Mouse (Mus musculus) limb, embryonic 14.5 days (tissue): ENCODE results near the gene Pfn1. TPM values are rescaled to one million over a fixed set of nuclear protein-coding genes. Genes with fewer than 3 reads are reported as not detected.

Experiments
- ATAC-seq: fragments of 200-750 bp; cut with Nextera tagmentation; 2 replicates; pipeline ENCODE4 v1.8.0; 2017; ENCODE audit warnings: low read depth, moderate number of reproducible peaks, moderate TSS enrichment; ENCODE audit not compliant: low FRiP score
- DNase-seq: peaks from one replicate; pipeline ENCODE4 v3.0.0-alpha.2; 2015; ENCODE audit warnings: low spot score
- H3K27ac ChIP-seq: fragments of 300-500 bp; sonication (generic); replicated peaks from 2 replicates; pipeline ENCODE4 v1.5.1; 2014; ENCODE audit warnings: low read depth, mild to moderate bottlenecking, low read length, moderate library complexity, mixed read lengths
- H3K27me3 ChIP-seq: fragments of 300-500 bp; sonication (generic); 2 replicates; pipeline ENCODE4 v1.6.1; 2014; ENCODE audit warnings: low read length, mixed read lengths; ENCODE audit not compliant: control insufficient read depth, insufficient read depth
- H3K36me3 ChIP-seq: fragments of 300-500 bp; sonication (generic); 2 replicates; pipeline ENCODE4 v1.6.1; 2014; ENCODE audit warnings: mild to moderate bottlenecking, low read length, moderate library complexity, mixed read lengths; ENCODE audit not compliant: control insufficient read depth, insufficient read depth
- H3K4me1 ChIP-seq: fragments of 300-500 bp; sonication (generic); 2 replicates; pipeline ENCODE4 v1.6.1; 2014; ENCODE audit warnings: antibody characterized with exemption, low read length, mixed read lengths; ENCODE audit not compliant: control insufficient read depth, insufficient read depth
- H3K4me2 ChIP-seq: fragments of 300-500 bp; sonication (generic); replicated peaks from 2 replicates; pipeline ENCODE4 v1.6.1; 2014; ENCODE audit warnings: low read depth, mild to moderate bottlenecking, low read length, moderate library complexity; ENCODE audit not compliant: severe bottlenecking
- H3K4me3 ChIP-seq: fragments of 300-500 bp; sonication (generic); replicated peaks from 2 replicates; pipeline ENCODE4 v1.5.1; 2014; ENCODE audit warnings: low read length
- H3K9ac ChIP-seq: fragments of 300-500 bp; sonication (generic); 2 replicates; pipeline ENCODE4 v1.6.1; 2014; ENCODE audit warnings: mild to moderate bottlenecking, low read depth, low read length, moderate library complexity; ENCODE audit not compliant: severe bottlenecking
- H3K9me3 ChIP-seq: fragments of 300-500 bp; sonication (generic); 2 replicates; pipeline ENCODE4 v1.6.1; 2016; ENCODE audit warnings: low read length; ENCODE audit not compliant: control insufficient read depth
- POLR2A ChIP-seq: fragments of 200-500 bp; IDR thresholded peaks from 2 replicates; pipeline ENCODE4 v1.8.0; 2012; ENCODE audit warnings: inconsistent platforms, mild to moderate bottlenecking, moderate library complexity, borderline replicate concordance; ENCODE audit not compliant: insufficient read depth, insufficient read length; ENCODE audit errors: extremely low read depth
- WGBS: fragments of 180-500 bp; shearing (Covaris S2); extraction: QIAGEN DNeasy Blood & Tissue Kit; methylation state at CpG from one replicate; pipeline ENCODE4 v1.1.7; 2014; 5-methylcytosine and 5-hydroxymethylcytosine counted together
- polyA plus RNA-seq, 2 experiments: library from polyadenylated mRNA; depleted of rRNA in 1 of 2; stranded (reverse) in 1 of 2; unstranded in 1 of 2; fragments of >200 nt; fragmentation: Nextera tagmentation in 1 of 2; extraction: Ambion mirVana in 1 of 2; gene quantifications; 2 replicates each; pipeline versions ENCODE4 v1.2.1 to v1.2.3; 2012 to 2014

The Pfn1 gene
- polyA plus RNA-seq, 2 experiments: 946 to 1,675 TPM

DNA sequence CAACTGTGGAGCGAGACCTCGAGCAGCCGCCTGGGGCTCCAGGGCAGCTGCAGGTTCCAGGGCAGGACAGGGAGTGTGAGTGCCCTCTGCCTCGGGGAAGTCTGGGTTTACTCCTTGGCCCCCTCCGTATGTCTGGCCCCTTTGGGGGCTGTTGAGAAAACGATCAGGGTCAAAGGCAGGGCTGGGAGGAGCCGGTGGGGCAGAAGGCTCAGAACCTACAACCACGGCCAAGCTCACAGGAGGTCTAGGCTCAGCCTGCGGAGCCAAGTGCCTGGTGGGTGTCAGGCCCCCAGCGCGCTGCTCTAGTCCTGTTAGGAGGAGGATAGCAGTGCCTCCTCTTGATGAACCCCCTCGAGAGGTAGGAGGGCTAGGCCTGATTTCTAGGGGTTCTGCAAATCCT, 26.7 kb upstream of the Pfn1 start:
- ATAC-seq: no peak
- H3K27me3 ChIP-seq: no peaks in the 10 kb centered on the region
- no peaks in the 10 kb centered on the region for H3K4me1 ChIP-seq
- peaks cover 69% of the 10 kb centered on the region for H3K36me3 ChIP-seq
- no peak for DNase-seq
- no peak overlapping the region for H3K9ac ChIP-seq
- no peaks in the 10 kb centered on the region for H3K9me3 ChIP-seq
- no peak for TF ChIP-seq POLR2A
- H3K4me3 ChIP-seq: no peak overlapping the region
- no peak overlapping the region for H3K27ac ChIP-seq
- no peak overlapping the region for H3K4me2 ChIP-seq
- 63% methylated on average over 12 of the region's 12 CpGs for WGBS

DNA sequence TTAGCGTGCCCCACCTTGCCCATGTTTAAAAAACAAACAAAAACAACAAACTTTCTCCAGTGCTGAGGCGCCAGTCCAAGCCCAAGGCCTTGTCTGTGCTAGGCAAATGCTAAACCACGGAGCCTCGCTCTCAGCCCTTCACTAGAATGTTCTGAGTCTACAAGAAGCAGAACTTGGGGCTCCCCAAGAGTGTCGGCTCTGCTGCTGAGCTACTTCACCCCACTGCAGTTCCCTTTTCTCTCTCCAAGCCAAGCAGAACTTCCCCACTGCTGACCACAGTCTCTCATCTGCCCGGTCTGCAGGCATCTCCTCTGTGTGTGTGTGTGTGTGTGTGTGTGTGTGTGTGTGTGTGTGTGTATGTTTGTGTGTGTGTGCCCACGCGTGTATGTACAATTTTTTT, 25.4 kb upstream of the Pfn1 start:
- DNase-seq (no peak), ATAC-seq (no peak)
- WGBS: 88% methylated on average over 8 of the region's 8 CpGs
- TF ChIP-seq POLR2A: no peak
- Histone ChIP-seq H3K4me2 (no peak overlapping the region), H3K9me3 (no peaks in the 10 kb centered on the region), H3K27me3 (no peaks in the 10 kb centered on the region), H3K9ac (no peak overlapping the region), H3K27ac (no peak overlapping the region), H3K4me1 (no peaks in the 10 kb centered on the region), H3K4me3 (no peak overlapping the region), H3K36me3 (peaks cover 71% of the 10 kb centered on the region)

DNA sequence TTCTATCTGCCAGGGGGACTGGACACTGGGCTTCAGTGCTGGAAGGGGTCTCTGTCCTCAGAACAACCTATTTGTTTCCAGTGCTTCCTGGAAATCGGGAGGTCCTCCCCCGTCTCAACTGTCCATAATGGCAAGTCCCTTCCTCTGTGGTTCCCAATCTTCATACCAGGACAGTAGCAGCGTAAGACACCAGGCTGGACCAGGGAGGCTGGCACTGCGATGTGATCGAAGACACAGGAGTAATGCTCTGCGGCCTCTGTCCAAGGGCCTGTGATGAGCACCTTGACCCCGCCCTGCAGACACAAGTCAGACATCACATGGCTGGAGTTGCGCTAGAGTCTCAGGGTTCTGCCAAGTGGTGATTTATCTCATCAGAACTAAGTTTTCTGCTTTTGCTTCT, 24.9 kb upstream of the Pfn1 start:
- H3K4me3 ChIP-seq: no peak overlapping the region
- H3K4me1 ChIP-seq: no peaks in the 10 kb centered on the region
- no peaks in the 10 kb centered on the region for H3K9me3 ChIP-seq
- no peak for TF ChIP-seq POLR2A
- H3K36me3 ChIP-seq: peaks cover 70% of the 10 kb centered on the region
- DNase-seq: no peak
- H3K27ac ChIP-seq: no peak overlapping the region
- H3K27me3 ChIP-seq: no peaks in the 10 kb centered on the region
- no peak overlapping the region for H3K9ac ChIP-seq
- 91% methylated on average over 8 of the region's 8 CpGs for WGBS
- no peak for ATAC-seq
- H3K4me2 ChIP-seq: no peak overlapping the region

DNA sequence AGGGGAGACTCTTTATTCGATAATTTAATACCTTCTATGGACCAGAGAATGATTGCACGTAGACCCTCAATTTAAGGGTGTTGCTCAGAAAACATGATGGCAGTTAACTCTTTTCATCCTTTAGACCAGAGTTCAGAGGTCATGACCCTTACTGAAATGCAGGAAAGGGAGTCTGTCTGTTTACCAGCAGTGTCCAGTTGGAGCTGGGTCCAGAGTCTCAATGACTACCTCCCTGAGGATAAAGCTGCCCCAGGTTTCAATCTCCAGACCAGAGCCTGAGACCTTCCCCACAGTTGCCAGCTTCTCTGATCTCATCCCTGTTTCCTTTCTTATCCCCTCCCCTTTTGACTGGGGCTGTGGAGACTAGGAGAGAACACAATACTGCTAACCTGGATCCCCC, 24.1 kb upstream of the Pfn1 start:
- Histone ChIP-seq H3K9me3 (no peaks in the 10 kb centered on the region), H3K4me3 (no peak overlapping the region), H3K27ac (no peak overlapping the region), H3K9ac (no peak overlapping the region), H3K4me2 (no peak overlapping the region), H3K4me1 (no peaks in the 10 kb centered on the region), H3K36me3 (peaks cover 66% of the 10 kb centered on the region), H3K27me3 (no peaks in the 10 kb centered on the region)
- 66% methylated on average over 2 of the region's 2 CpGs for WGBS
- ATAC-seq: no peak
- no peak for TF ChIP-seq POLR2A
- DNase-seq: no peak

DNA sequence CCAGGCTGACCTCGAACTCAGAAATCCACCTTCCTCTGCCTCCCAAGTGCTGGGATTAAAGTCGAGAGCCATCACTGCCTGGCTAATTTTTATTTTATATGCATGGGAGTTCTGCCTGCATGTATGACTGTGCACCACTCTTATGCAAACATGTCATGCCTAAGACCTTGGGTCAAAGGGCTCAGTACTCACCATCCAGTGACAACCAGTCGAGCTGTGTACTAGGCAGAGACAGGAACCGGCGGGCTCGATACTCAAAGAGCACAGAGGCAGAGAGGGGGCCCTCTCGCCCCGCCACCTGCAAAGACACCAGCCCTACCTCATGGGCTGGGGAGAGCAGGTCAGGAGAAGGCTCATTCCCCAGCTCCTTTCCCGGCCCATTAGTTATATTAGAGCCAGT, 23.6 kb upstream of the Pfn1 start:
- Histone ChIP-seq H3K4me2 (no peak overlapping the region), H3K9me3 (no peaks in the 10 kb centered on the region), H3K27me3 (no peaks in the 10 kb centered on the region), H3K9ac (no peak overlapping the region), H3K36me3 (peaks cover 63% of the 10 kb centered on the region), H3K4me3 (no peak overlapping the region), H3K4me1 (no peaks in the 10 kb centered on the region), H3K27ac (no peak overlapping the region)
- no peak for ATAC-seq
- no peak for TF ChIP-seq POLR2A
- DNase-seq: no peak
- 78% methylated on average over 9 of the region's 9 CpGs for WGBS

DNA sequence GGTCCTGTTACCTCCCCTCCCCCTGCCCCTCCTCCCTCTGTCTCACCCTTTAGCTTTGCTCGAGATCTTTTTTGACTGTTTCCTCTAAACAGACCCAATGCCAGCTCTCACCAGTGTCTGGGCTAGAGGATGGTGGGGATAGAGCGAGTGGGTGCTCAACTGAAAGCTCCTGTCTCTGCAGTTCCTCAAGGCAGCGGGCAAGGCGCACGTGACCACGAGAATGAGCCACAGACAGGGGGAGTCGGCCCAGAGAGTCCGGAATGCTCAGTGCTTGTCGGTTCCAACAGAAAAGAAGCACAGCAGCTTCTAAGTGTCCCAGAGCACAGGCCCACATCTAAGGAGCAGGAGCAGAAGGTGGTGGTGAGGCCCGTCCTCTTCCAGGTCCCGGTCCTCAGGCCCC, 20.1 kb upstream of the Pfn1 start:
- Histone ChIP-seq H3K4me1 (0 out of 2 replicates have a peak, but pooled peaks cover 2% of the 10 kb centered on the region), H3K9ac (no peak overlapping the region), H3K27me3 (no peaks in the 10 kb centered on the region), H3K27ac (no peak overlapping the region), H3K9me3 (no peaks in the 10 kb centered on the region), H3K4me3 (no peak overlapping the region), H3K4me2 (no peak overlapping the region), H3K36me3 (peaks cover 56% of the 10 kb centered on the region)
- ATAC-seq: no peak
- no peak for DNase-seq
- no peak for TF ChIP-seq POLR2A
- 68% methylated on average over 10 of the region's 11 CpGs for WGBS
